Mouse (Mus musculus): ENCODE results near the gene Galm.

The Galm gene

GRCm38 (mm10) chr17:80128476-80128990 lies 1.3 kb downstream of the Galm start:
- no peak for DNase-seq (ENCODE audit: low spot score in 2 of 2)

GRCm38 (mm10) chr17:80129387-80129786 lies 2.1 kb downstream of the Galm start:
- DNase-seq (ENCODE audit: low spot score in 2 of 2) = no peak

DNA sequence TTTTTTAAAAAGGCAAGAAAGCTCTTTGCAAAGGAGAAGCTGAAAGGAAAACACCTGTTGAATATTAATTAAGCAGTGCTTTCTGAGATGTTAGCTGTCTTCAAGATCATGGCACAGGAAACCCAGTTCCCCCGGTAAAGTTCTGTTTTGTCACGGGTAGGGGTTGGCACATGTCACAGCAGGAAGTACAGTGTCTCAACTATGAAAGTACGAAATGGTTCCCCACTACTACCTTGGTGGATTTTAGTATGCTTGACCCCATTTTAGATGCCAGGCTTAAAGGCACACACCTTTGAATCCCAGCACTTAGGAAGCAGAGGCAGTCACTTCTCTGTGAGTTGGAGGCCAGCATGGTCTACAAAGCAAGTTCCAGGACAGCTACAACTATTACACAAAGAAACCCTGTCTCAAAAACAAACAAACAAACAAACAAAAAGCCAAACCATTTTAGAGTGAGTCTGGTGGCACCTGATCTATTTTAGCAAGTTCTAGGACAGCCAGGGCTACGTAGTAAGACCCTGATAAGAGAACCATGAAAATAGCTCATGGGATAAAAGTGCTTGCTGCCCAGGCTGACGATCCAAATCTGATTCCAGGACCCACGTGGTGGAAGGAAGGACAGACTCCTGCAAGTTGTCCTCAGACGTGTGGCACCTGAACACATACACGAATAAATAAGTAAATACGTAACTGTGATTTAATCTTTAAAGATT lies 3.6 kb downstream of the Galm start:
- no peak for DNase-seq (ENCODE audit: low spot score in 2 of 2)

DNA sequence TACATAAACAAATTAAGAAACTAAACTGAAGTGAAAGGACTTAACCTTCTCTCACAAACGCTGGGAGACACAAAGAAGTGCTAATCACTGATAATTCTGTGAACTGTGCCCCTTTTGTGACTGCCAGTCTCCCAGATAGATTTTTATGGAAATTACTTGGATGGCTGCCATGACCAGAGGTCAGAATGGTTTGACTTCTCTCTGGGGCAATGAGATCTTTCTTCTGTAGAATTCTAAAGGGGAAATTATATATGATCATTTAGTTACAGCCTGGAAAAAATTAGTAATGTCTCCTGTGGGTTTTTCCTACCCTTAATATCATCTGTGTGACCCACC lies 4.1 kb downstream of the Galm start:
- no peak for DNase-seq (ENCODE audit: low spot score in 2 of 2)

DNA sequence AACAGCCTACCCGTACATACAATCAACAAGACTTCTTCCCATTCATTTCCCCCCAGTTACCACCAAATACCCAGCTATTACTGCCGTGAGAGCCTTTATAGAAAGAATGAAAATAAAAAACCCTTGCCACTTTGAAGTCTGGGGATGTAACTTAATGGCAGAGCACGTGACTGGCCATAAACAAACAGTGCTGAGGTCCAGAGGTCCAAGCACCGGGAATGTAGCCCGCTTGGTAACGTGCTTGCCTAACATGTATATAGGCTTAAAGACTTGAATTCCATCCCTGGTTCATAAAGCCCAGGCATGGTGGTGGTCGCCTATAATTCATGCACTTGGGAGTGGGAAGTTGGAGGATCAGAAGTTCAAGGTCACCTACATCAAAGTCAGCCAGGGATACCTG lies 4.6 kb downstream of the Galm start:
- DNase-seq (ENCODE audit: low spot score in 2 of 2) = no peak

DNA sequence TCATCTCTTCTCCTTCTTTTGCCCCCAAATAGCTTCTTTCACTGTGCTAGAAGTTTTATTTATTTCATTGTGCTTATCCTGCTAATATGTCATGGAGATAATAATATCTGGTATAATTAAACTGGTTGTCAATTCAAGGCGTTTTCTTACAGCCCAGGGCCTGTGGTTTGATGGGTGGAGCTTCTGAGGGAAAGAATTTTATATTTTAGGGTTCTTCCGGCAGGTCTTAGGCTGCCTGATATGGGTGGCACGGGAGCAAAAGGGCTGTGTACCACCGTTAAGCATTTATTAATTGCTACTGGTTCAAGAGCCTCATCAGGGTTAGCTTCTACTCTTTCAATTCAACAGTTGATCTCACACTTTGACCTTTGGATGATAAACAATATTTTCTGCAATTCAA lies 5.2 kb downstream of the Galm start:
- DNase-seq (ENCODE audit: low spot score in 2 of 2) = no peak

- no peak for DNase-seq (ENCODE audit: low spot score in 2 of 2)
Measured at GRCm38 (mm10) chr17:80138434-80139162, 11.3 kb downstream of the Galm start.

- no peak for DNase-seq (ENCODE audit: low spot score in 2 of 2)
Measured at GRCm38 (mm10) chr17:80139753-80140444, 12.6 kb downstream of the Galm start.

- no peak for DNase-seq (ENCODE audit: low spot score in 2 of 2)
Measured at GRCm38 (mm10) chr17:80143478-80144232, 16.4 kb downstream of the Galm start.

GRCm38 (mm10) chr17:80145210-80145609 lies 17.9 kb downstream of the Galm start:
- no peak for DNase-seq (ENCODE audit: low spot score in 2 of 2)

DNA sequence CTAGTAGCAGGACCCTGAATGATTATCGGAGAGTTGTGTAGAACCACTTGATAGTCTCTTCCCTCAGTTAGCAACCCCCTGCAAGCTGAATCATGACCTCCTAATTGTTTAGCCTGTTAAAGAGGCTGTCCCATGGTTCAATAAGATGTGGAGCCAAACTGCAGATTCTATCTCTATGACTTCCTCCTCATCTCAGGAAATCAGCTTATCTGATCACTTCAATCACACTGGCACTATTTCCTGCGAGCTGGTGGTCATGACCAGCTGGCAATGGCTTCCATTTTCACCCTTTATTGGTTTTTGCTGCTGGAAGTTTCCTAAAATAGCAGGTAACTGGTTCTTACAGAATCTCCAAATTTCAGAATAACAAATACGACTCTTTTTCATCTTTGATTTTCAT lies 18.5 kb downstream of the Galm start:
- no peak for DNase-seq (ENCODE audit: low spot score in 2 of 2)

- peak; percentile 31 to 49 for DNase-seq (ENCODE audit: low spot score in 2 of 2)
Measured at GRCm38 (mm10) chr17:80148053-80148994, 21.1 kb downstream of the Galm start.

- DNase-seq (ENCODE audit: low spot score in 2 of 2) = no peak
Measured at GRCm38 (mm10) chr17:80148995-80149388, 21.7 kb downstream of the Galm start.

DNA sequence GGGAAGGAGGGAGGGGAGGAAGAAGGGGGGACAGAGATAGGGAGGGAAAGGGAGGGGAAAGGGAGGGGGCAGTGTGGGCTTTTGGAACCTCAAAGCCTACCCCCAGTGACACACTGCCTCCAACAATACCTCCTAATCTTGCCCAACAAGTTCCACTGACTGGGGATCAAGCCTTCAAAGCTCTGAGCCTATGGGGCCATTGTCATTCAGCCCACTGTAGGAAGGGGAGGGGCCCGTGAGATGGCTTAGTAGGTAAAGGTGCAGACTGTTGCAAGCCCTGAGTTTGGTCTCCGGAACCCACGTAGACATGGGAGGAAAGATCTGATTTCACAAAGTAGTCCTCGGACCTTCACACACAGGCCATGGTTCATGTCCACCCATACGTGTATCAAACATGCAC lies 24.1 kb downstream of the Galm start:
- no peak for DNase-seq (ENCODE audit: low spot score in 2 of 2)

- DNase-seq (ENCODE audit: low spot score in 2 of 2) = no peak
Measured at GRCm38 (mm10) chr17:80152767-80153630, 25.7 kb downstream of the Galm start.

- DNase-seq (ENCODE audit: low spot score in 2 of 2) = no peak
Measured at GRCm38 (mm10) chr17:80153631-80154030, 26.4 kb downstream of the Galm start.

DNA sequence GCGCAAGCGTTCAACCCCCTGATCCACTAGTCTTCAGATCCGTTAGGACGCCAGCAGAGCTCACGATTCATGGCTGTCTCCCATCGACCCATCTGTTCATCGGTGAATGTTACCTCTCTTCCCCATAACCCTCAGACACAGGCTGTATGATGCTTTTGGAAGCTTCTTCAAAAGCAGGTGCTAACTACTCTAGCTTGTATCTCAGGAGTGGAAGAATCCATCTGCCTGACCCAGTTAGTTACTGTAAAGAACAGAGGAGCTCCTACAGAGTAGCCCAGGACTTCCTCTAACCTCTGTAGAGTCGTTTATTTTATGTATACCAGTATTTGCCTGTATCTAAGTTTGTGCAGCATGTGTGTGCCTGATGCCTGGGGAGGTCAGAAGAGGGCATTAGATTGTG lies 29.6 kb downstream of the Galm start:
- DNase-seq (ENCODE audit: low spot score in 2 of 2) = no peak

GRCm38 (mm10) chr17:80157489-80157888 lies 30.2 kb downstream of the Galm start:
- DNase-seq (ENCODE audit: low spot score in 2 of 2) = no peak

DNA sequence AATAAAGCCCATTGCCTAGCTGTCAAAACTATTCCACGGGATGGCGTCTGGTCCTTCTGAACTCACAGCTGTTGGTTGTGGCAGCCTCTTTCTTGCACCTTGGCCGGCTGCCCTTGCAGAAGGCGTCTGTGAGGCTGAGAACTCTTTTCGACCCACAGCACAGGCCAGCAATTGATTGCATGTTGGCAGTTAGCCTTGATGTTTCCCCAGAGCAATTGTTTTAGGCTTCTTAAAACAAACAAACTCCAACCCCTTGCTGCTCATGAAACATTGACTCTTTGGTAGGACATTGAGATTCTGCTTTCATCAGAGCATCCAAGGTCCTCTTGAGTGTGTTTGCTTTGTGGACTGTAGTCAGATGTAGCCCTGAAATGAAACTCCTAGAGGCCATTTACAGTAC lies 33.2 kb downstream of the Galm start:
- DNase-seq (ENCODE audit: low spot score in 2 of 2) = peak; percentile 56 to 68

DNA sequence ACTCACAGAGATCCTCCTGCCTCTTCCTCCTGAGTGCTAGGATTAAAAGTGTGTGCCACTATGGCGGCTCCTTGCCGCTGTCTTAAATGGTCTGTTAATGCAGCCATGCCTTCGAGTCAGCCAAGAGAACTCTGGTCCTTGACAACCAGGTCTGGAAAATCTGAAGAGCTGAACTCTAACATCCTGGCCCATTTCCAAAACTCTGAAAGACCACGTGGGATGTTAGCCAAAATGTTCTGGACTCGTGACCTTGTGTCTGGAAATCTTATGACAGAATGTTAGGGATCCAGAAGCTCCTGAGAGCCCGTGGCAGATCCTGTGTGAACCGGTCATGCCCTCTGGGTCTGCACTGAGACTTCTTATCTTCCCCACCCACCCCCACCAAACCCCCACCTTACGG lies 36.7 kb downstream of the Galm start:
- DNase-seq (ENCODE audit: low spot score in 2 of 2) = no peak

All from frontal cortex, postnatal 10 days (tissue).